Mouse (Mus musculus) small intestine, adult 2 months (tissue): Measurements from ENCODE around the gene Cdc42se2.

Experiments used
- CTCF ChIP-seq: fragments of 200-500 bp; IDR thresholded peaks from 2 replicates; pipeline ENCODE4 v1.5.1; 2012; ENCODE audit warnings: low read depth, mild to moderate bottlenecking, control low read depth, inconsistent platforms, low read length, moderate library complexity, mixed read lengths; ENCODE audit not compliant: insufficient replicate concordance, insufficient read length; ENCODE audit errors: extremely low read depth
- POLR2A ChIP-seq: fragments of 200-500 bp; IDR thresholded peaks from 2 replicates; pipeline ENCODE4 v1.6.1; 2012; ENCODE audit warnings: low read depth, mild to moderate bottlenecking, control low read depth, inconsistent platforms, low read length, moderate library complexity

DNA sequence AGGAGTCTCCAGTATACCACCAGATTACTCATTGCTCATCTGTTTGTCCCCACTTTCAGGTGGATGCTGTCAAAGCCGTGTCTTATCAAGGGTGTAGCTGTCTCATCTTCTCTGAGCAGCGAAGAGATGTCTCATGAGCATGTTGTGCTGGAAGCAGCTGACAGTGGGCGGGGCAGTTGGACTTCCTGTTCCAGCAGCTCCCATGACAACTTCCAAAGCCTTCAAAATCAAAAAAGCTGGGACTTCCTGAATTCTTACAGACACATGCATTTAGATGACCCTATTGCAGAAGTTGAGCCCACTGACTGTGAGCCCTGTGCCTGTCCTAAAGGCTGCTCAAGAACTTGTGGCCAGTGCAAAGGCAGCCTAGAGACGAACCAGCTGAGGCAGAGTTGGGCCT is 96.3 kb downstream of the Cdc42se2 start:
- TF ChIP-seq CTCF (no peak), POLR2A (no peak)
